Mouse (Mus musculus) B cell, adult 67 days (primary cell): ENCODE measurements around the gene Hdac9. TPM values are rescaled to one million over a fixed set of nuclear protein-coding genes. Genes with fewer than 3 reads are reported as not detected.

ENCODE experiments used
- total RNA-seq, 2 experiments: library from RNA; stranded (reverse); gene quantifications; 4 replicates each; pipeline ENCODE4 v1.2.4; 2023

Gene Hdac9
- 10 to 100 TPM; 58.5 to 62.4 TPM for total RNA-seq

DNA sequence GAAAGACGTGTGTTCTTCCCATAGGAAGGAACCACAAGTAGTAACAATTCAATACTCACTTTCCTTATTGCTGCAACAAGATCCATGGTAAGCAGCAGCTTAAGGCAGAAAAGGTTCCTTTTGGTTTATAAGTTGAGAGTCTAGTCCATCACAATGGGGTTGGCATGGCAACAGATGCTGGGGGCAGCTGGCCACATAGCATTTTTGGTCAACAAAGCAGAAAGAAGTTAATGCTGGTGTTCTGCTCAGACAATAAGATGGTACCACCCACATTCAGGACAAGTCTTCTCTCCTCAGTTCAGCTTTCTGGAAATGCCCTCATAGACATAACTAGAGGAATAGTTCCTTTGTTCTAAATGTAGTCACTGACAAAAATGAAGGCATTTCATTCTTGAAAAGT, at the start of gene Hdac9:
Gene Hdac9 (minus strand): TSS at position 101 of the 400 bp plus-strand sequence.

Other genes starting within 250 kb of the Hdac9 start
- gene Prps1l1, start 67.7 kb upstream of the Hdac9 start, total RNA-seq = not detected
- gene Snx13, start 130.1 kb upstream of the Hdac9 start, total RNA-seq = 10 to 100 TPM; 40.9 to 41.6 TPM